Mouse (Mus musculus) kidney, postnatal 0 days (tissue): Measurements from ENCODE around the gene Rnf31. TPM values are rescaled to one million over a fixed set of nuclear protein-coding genes. Genes with fewer than 3 reads are reported as not detected.

Source experiments
- ATAC-seq: fragments of 200-750 bp; cut with Nextera tagmentation; replicated peaks from 2 replicates; pipeline ENCODE4 v1.8.0; 2017; ENCODE audit warnings: low read depth, moderate number of reproducible peaks, moderate TSS enrichment, moderate library complexity; ENCODE audit not compliant: low FRiP score
- DNase-seq: peaks from one replicate; pipeline ENCODE4 v3.0.0-alpha.2; 2016; ENCODE audit warnings: low spot score
- H3K27ac ChIP-seq: fragments of 300-500 bp; sonication (generic); 2 replicates; pipeline ENCODE4 v1.5.1; 2014; ENCODE audit warnings: mild to moderate bottlenecking
- H3K27me3 ChIP-seq: fragments of 300-500 bp; sonication (generic); 2 replicates; pipeline ENCODE4 v1.6.1; 2014; ENCODE audit warnings: low read length, mixed read lengths; ENCODE audit not compliant: insufficient read depth
- H3K36me3 ChIP-seq: fragments of 300-500 bp; sonication (generic); 2 replicates; pipeline ENCODE4 v1.6.1; 2014; ENCODE audit warnings: low read length, mixed read lengths; ENCODE audit not compliant: insufficient read depth
- H3K4me1 ChIP-seq: fragments of 300-500 bp; sonication (generic); replicated peaks from 2 replicates; pipeline ENCODE4 v1.6.1; 2014; ENCODE audit warnings: antibody characterized with exemption, low read length, mixed read lengths; ENCODE audit not compliant: insufficient read depth
- H3K4me2 ChIP-seq: fragments of 300-500 bp; sonication (generic); 2 replicates; pipeline ENCODE4 v1.6.1; 2014; ENCODE audit warnings: mild to moderate bottlenecking, low read length, moderate library complexity, mixed read lengths
- H3K4me3 ChIP-seq: fragments of 300-500 bp; sonication (generic); replicated peaks from 2 replicates; pipeline ENCODE4 v1.5.1; 2014; ENCODE audit warnings: low read depth, low read length
- H3K9ac ChIP-seq: fragments of 300-500 bp; sonication (generic); 2 replicates; pipeline ENCODE4 v1.6.1; 2014; ENCODE audit warnings: low read depth, low read length
- H3K9me3 ChIP-seq: fragments of 300-500 bp; sonication (generic); replicated peaks from 2 replicates; pipeline ENCODE4 v1.6.1; 2016; ENCODE audit warnings: low read length, inconsistent platforms, mixed read lengths
- CTCF ChIP-seq: IDR thresholded peaks from 2 replicates; pipeline ENCODE4 v1.5.1; 2016; ENCODE audit warnings: antibody characterized with exemption, low read depth, mild to moderate bottlenecking, moderate library complexity
- WGBS: fragments of 180-500 bp; shearing (Covaris S2); extraction: QIAGEN DNeasy Blood & Tissue Kit; methylation state at CpG from one replicate; pipeline ENCODE4 v1.1.7; 2014; 5-methylcytosine and 5-hydroxymethylcytosine counted together
- polyA plus RNA-seq: library from polyadenylated mRNA; unstranded; fragments of >200 nt; fragmentation: Nextera tagmentation; extraction: Ambion mirVana; gene quantifications from 2 replicates; pipeline ENCODE4 v1.2.1, GENCODE M21; 2015

Gene Rnf31
- polyA plus RNA-seq, 1 experiment from 2014 or later, result 17.9 TPM

DNA sequence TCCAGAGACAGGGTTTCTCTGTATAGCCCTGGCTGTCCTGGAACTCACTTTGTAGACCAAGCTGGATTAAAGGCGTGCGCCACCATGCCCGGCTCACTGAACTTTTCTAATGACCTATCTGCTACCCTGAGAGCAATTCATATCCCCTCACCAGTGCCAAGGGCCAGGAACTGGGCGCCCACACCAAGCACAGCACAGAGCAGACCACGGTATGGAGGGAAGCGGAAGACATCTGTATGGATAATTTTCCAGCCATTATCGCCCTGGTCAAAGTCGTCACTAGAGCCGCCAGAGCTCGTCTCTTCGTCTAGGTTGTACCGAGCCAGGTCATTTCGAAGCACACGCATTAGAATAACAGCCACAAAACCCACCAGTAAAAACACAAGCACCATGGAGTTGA lies 49.3 kb downstream of the Rnf31 start:
- no peak overlapping the region for H3K4me3 ChIP-seq
- no peaks in the 10 kb centered on the region for H3K9me3 ChIP-seq
- 97% methylated on average over 14 of the region's 14 CpGs for WGBS
- H3K27ac ChIP-seq, result no peak overlapping the region
- no peak for DNase-seq
- H3K9ac ChIP-seq, result no peak overlapping the region
- H3K36me3 ChIP-seq, result peaks cover 35% of the 10 kb centered on the region; the same call in 1 of the 2 replicates
- peaks cover 7% of the 10 kb centered on the region for H3K4me1 ChIP-seq
- ATAC-seq, result no peak
- no peak for TF ChIP-seq CTCF
- H3K27me3 ChIP-seq, result no peaks in the 10 kb centered on the region
- no peak overlapping the region for H3K4me2 ChIP-seq

DNA sequence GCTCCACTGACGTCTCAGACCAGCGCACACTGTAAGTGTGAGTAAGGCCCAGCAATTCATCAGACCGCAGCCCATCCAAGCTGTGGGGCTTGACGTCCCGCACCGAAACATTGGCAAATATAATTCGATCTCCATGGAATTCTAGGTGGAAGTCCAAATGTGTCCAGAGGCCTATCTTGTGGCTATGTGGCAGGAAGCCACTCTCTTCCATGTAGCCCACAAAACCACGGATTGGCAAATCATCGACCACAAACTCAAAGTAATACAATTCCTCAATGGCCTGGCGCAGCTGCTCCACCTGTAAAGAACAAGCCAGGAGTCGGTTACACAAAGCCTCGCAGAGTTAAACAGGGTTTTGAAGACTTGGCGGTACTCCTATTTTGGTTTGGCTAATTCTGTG lies 49.8 kb downstream of the Rnf31 start:
- 95% methylated on average over 13 of the region's 13 CpGs for WGBS
- Histone ChIP-seq H3K4me1 (peaks cover 7% of the 10 kb centered on the region), H3K4me2 (no peak overlapping the region), H3K4me3 (no peak overlapping the region), H3K9ac (no peak overlapping the region), H3K27me3 (no peaks in the 10 kb centered on the region), H3K9me3 (no peaks in the 10 kb centered on the region), H3K36me3 (peaks cover 35% of the 10 kb centered on the region; the same call in 1 of the 2 replicates), H3K27ac (no peak overlapping the region)
- DNase-seq, result no peak
- no peak for TF ChIP-seq CTCF
- ATAC-seq, result no peak

DNA sequence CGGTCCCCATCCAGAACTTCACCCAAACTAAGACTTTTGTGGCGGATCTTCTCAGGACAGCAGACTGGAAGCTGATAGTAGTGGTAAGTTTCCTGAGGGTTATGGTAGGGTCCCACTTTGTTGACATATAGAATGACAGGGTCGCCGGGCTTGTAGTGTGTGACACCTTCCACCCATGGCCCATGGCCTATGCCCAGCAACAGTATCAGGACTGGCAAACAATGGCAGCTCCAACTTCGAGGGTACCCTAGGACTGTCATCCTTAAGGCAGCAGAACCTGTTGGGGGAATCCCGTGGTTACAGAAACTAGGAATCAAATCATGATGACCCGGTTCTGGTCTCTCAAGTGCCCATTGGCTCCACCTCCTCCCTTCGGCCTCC lies 51.2 kb downstream of the Rnf31 start:
- Histone ChIP-seq H3K36me3 (peaks cover 36% of the 10 kb centered on the region; the same call in 1 of the 2 replicates), H3K27me3 (no peaks in the 10 kb centered on the region), H3K4me3 (peak overlapping the region; percentile 72), H3K9me3 (no peaks in the 10 kb centered on the region), H3K4me1 (peaks cover 7% of the 10 kb centered on the region), H3K27ac (peak overlapping the region; percentile 96), H3K4me2 (peak overlapping the region; percentile 81), H3K9ac (peak overlapping the region; percentile 93)
- no peak for ATAC-seq
- no peak for DNase-seq
- no peak for TF ChIP-seq CTCF
- 19% methylated on average over 8 of the region's 8 CpGs for WGBS

DNA sequence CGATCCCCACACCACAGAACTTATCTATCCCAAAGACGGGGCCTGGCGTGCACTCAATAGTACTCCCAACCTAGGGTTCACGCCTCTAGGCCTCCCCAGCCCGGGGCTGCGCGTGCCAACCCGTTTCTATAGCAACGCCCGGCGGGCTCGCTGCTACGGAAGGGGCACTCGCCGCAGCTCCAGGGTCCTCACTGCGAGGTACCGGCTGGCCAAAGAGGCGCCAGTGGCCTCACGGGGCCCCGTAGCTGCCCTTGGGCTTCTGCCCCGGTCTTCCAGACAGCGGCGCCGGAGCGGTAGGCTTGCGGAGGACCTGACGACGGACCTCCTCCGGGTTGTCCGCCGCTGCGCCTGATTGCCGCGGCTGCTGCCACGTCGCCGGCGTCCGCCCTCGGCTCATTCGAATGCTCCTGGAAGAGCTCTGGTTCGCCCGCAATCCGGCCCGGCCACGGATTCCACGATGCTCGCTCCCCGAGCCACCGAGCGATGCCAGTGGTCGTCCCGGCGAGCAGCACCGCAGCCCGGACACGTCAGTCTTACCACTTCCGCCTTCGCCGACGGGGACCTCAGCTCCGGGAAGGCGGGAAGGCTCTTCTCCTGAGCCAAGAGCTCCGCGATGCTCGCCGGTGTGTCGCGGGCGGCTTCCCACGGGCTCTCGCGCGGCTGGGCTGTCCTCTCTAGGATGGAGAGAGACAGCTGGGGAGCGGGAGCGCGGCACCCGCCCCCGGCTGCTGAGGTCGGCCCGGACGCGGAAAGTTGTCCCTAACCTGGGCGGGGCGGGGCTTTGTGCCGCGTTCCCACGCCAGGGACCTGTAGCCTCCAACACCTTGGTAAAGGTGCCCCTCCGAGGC lies 51.8 kb downstream of the Rnf31 start, which contains the start of gene Tm9sf1:
Tm9sf1 (minus strand) TSS at position 747 of the 848 bp plus-strand sequence.
- Histone ChIP-seq H3K9ac (peak within 1 kb of the TSS; percentile 93), H3K27me3 (no peaks in the 10 kb centered on the region), H3K4me1 (peaks cover 7% of the 10 kb centered on the region), H3K4me2 (peak within 1 kb of the TSS; percentile 81), H3K36me3 (peaks cover 31% of the 10 kb centered on the region; the same call in 1 of the 2 replicates), H3K4me3 (peak within 1 kb of the TSS; percentile 72), H3K27ac (peak within 1 kb of the TSS; percentile 96), H3K9me3 (no peaks in the 10 kb centered on the region)
- DNase-seq (peak; percentile 87), ATAC-seq (peak; percentile 86)
- WGBS, result under 1% methylated on average over 84 of the region's 89 CpGs
- TF ChIP-seq CTCF, result no peak

DNA sequence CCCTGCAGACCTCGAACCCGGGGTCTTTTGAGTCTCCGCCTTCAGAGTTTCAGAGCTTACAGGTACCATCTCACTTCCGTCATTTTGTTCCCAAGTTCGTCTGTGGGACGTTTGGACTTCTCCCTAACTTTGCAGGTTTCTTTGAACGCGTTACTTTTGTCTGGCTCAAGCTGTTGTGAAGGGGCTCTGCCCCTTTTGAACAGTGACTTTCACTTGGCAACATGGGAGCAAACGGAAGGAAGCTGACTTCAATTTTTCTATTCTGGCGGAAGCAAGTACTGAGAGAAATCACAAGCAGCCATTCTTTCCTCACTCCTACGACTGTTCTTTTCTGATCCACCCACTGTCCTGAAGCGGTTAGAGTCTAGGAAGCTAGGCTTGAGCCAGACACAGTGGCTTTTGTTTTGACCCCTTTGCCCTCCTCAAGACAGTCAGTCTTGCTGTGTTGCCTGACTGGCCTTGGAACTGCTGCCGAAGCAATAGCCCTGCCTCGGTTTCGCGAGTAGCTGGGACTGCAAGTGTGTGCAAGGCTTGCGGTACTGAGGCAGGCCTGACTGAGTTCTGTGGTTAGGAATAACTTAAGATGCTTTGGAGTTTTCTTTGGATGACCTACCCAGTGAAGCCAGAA lies 52.9 kb downstream of the Rnf31 start:
- peak overlapping the region; percentile 93 for H3K9ac ChIP-seq
- H3K9me3 ChIP-seq, result no peaks in the 10 kb centered on the region
- 11% methylated on average over 17 of the region's 17 CpGs for WGBS
- H3K4me2 ChIP-seq, result peak overlapping the region; percentile 81
- peak overlapping the region; percentile 96 for H3K27ac ChIP-seq
- H3K4me3 ChIP-seq, result peak overlapping the region; percentile 72
- peak; percentile 68 for DNase-seq
- H3K27me3 ChIP-seq, result no peaks in the 10 kb centered on the region
- ATAC-seq, result no peak
- no peak for TF ChIP-seq CTCF
- H3K4me1 ChIP-seq, result peaks cover 7% of the 10 kb centered on the region
- H3K36me3 ChIP-seq, result peaks cover 21% of the 10 kb centered on the region; the same call in 1 of the 2 replicates

DNA sequence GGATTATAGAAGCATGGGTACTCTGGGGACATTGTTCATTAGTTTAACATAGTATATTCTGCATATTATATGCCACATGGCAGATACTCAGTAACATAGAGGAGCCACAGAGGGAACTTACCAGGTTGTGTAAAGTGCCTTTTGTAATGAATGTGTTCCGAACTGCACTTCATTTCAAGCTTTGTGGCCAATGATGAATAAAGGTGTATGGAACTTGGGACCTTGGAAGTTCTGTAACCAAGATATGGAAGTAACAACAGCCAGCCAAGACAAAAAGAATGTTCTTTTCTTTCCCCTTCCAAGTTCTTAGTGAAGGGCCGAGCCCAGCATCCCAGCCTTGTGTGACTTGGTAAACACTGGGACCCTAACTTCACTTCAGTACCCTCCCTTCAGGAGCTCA lies 58.4 kb downstream of the Rnf31 start, which contains the start of gene Tssk4:
Tssk4 (plus strand) TSS at position 301 of the 400 bp plus-strand sequence.
- Histone ChIP-seq H3K36me3 (0 out of 2 replicates have a peak, but pooled peaks cover 6% of the 10 kb centered on the region), H3K27me3 (no peaks in the 10 kb centered on the region), H3K4me2 (no peak within 1 kb of the TSS), H3K27ac (no peak within 1 kb of the TSS), H3K4me1 (no peaks in the 10 kb centered on the region; the same call in 1 of the 2 replicates), H3K9me3 (no peaks in the 10 kb centered on the region), H3K9ac (no peak within 1 kb of the TSS), H3K4me3 (no peak within 1 kb of the TSS)
- 91% methylated on average over 2 of the region's 2 CpGs for WGBS
- TF ChIP-seq CTCF, result no peak
- DNase-seq (no peak), ATAC-seq (no peak)
